ENCODE assay signal across 8 mouse cellular contexts in the genomic region with DNA sequence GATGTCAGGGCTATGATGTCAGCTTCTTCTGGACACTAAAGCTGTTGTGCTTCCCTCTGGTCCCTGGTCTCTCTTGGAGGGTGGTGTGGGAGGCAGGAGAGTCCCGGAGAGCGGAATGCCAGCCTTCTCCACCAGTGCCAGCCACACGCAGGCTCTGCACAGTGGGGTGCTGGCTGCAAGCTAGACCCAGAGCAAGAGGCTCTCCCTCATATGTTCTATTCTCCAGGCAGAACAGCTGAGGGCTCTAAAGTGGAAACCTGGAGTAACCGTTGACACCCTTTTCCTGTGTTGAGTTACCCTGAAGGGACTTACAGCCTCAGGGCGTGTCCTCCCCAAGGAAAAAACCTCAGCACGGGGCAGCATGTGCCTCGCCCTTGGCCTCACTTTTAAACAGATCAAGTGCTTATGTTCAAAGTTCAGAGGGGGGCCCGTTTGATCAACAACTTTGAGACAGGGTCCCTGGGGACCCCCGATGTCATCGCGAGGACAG. TPM values are rescaled to one million over a fixed set of nuclear protein-coding genes. Genes with fewer than 3 reads are reported as not detected.
DNase-seq lines count a peak whose midpoint lies in the region; ATAC-seq lines count a peak whose summit lies in the region.

No protein-coding gene starts in this region.

- 20% methylated on average over 11 of the region's 11 CpGs for WGBS in limb, embryonic 12.5 days
- 18% methylated on average over 11 of the region's 11 CpGs for WGBS in stomach, embryonic 15.5 days

- intact Hi-C loops in left cerebral cortex, postnatal 25 days (cut with DNase I) = no loop called here

- peak overlapping the region; percentile 99 for H3K4me2 ChIP-seq in limb, embryonic 12.5 days
- H3K4me2 ChIP-seq in stomach, embryonic 15.5 days = peak overlapping the region; percentile 97

- peak; percentile 48 for DNase-seq in cerebellum, adult 8-10 months
- no peak for DNase-seq in cerebellum, postnatal 14 days
- DNase-seq in 3134 (ENCODE audit: extremely low read depth, insufficient read length, low spot score) = peak; percentile 86
- DNase-seq in c-Kit-positive CD71-positive TER-119-positive erythroid progenitor cells, embryonic 14.5 days (ENCODE audit: low spot score) = no peak
- no peak for DNase-seq in left cerebral cortex, postnatal 25 days (ENCODE audit: low spot score in 2 of 2)

- H3K9me3 ChIP-seq in limb, embryonic 12.5 days = no peaks in the 10 kb centered on the region
- no peaks in the 10 kb centered on the region for H3K9me3 ChIP-seq in stomach, embryonic 15.5 days

- H3K36me3 ChIP-seq in limb, embryonic 12.5 days = no peaks in the 10 kb centered on the region
- H3K36me3 ChIP-seq in stomach, embryonic 15.5 days = no peaks in the 10 kb centered on the region

- peak; percentile 20; the same call in 1 of the 2 replicates for ATAC-seq in erythroblast, adult 5-6 weeks (replicated peaks; ENCODE audit: low FRiP score, poor library complexity, severe bottlenecking)
- no peak; the same call in 1 of the 2 replicates for ATAC-seq in limb, embryonic 12.5 days (ENCODE audit: insufficient number of reproducible peaks, insufficient read depth, low FRiP score, low TSS enrichment, low read depth)
- ATAC-seq in stomach, embryonic 15.5 days (ENCODE audit: insufficient read depth, low FRiP score, low read depth) = peak; percentile 24

- peak overlapping the region; percentile 77 for H3K4me3 ChIP-seq in limb, embryonic 12.5 days (replicated peaks)
- H3K4me3 ChIP-seq in stomach, embryonic 15.5 days (replicated peaks) = peak overlapping the region; percentile 84

- peak overlapping the region; percentile 31 for H3K27ac ChIP-seq in limb, embryonic 12.5 days
- H3K27ac ChIP-seq in stomach, embryonic 15.5 days = peak overlapping the region; percentile 73

- H3K9ac ChIP-seq in limb, embryonic 12.5 days (replicated peaks) = peak overlapping the region; percentile 52
- H3K9ac ChIP-seq in stomach, embryonic 15.5 days = 0 out of 2 replicates have a peak overlapping the region, but pooled peaks have one; percentile 39

- H3K27me3 ChIP-seq in limb, embryonic 12.5 days = 0 out of 2 replicates have a peak, but pooled peaks cover 8% of the 10 kb centered on the region
- H3K27me3 ChIP-seq in stomach, embryonic 15.5 days (replicated peaks) = no peaks in the 10 kb centered on the region

- peaks cover 41% of the 10 kb centered on the region for H3K4me1 ChIP-seq in limb, embryonic 12.5 days (replicated peaks)
- H3K4me1 ChIP-seq in stomach, embryonic 15.5 days = peaks cover 61% of the 10 kb centered on the region

RNA-seq across cellular contexts. Expression of gene Ninj1, which starts 0.4 kb away (rescaled TPM):
- 18.3 and 22.2 TPM in 2 replicates for total RNA-seq in erythroblast, adult 5-6 weeks (2015; ENCODE audit: low replicate concordance)
- total RNA-seq in erythroblast, adult 5-6 weeks (2017; ENCODE audit: low replicate concordance) = 6.4 and 13.3 TPM in 2 replicates
- polyA plus RNA-seq in limb, embryonic 12.5 days (2016; fragmentation: Nextera tagmentation; extraction: Ambion mirVana) = 31.4 and 35.3 TPM in 2 replicates
- polyA plus RNA-seq in stomach, embryonic 15.5 days (2015; fragmentation: Nextera tagmentation; extraction: Ambion mirVana) = 52.5 and 54.3 TPM in 2 replicates
- 10 to 100 TPM; 16.3 to 24.0 TPM for total RNA-seq in left cerebral cortex, postnatal 25 days (2021)

RNA-seq across cellular contexts. Expression of gene Card19, which starts 29.0 kb away (rescaled TPM):
- total RNA-seq in erythroblast, adult 5-6 weeks (2015; ENCODE audit: low replicate concordance) = 13.1 and 22.8 TPM in 2 replicates
- total RNA-seq in erythroblast, adult 5-6 weeks (2017; ENCODE audit: low replicate concordance) = 8.2 and 8.9 TPM in 2 replicates
- polyA plus RNA-seq in limb, embryonic 12.5 days (2016; fragmentation: Nextera tagmentation; extraction: Ambion mirVana) = 43.5 and 45.2 TPM in 2 replicates
- 50.5 and 52.4 TPM in 2 replicates for polyA plus RNA-seq in stomach, embryonic 15.5 days (2015; fragmentation: Nextera tagmentation; extraction: Ambion mirVana)
- total RNA-seq in left cerebral cortex, postnatal 25 days (2021) = 10 to 100 TPM in 1 of 2 experiments, 1 to 10 TPM in 1; 8.9 to 15.6 TPM

RNA-seq across cellular contexts. Expression of gene Wnk2, which starts 39.0 kb away (rescaled TPM):
- total RNA-seq in erythroblast, adult 5-6 weeks (2015; ENCODE audit: low replicate concordance) = not detected in 2 replicates
- not detected in 2 replicates for total RNA-seq in erythroblast, adult 5-6 weeks (2017; ENCODE audit: low replicate concordance)
- 1.3 and 1.6 TPM in 2 replicates for polyA plus RNA-seq in limb, embryonic 12.5 days (2016; fragmentation: Nextera tagmentation; extraction: Ambion mirVana)
- 3.3 and 3.8 TPM in 2 replicates for polyA plus RNA-seq in stomach, embryonic 15.5 days (2015; fragmentation: Nextera tagmentation; extraction: Ambion mirVana)
- 100 to 1,000 TPM; 111 to 115 TPM for total RNA-seq in left cerebral cortex, postnatal 25 days (2021)

Comparison
In these comparisons a context has a peak if more than half of its experiments do, and no peak if none do; other contexts are left out.
1. DNase-seq: peak in cerebellum, adult 8-10 months (single experiment) and 3134 (single experiment); none in cerebellum, postnatal 14 days (0 of 2), c-Kit-positive CD71-positive TER-119-positive erythroid progenitor cells, embryonic 14.5 days (single experiment) and left cerebral cortex, postnatal 25 days (0 of 2).
2. RNA of gene Wnk2, which starts 39.0 kb away (total RNA-seq): 111 to 115 TPM in left cerebral cortex, postnatal 25 days; not detected in erythroblast, adult 5-6 weeks; every median in the first group is over 100 times any median in the second.